Mouse (Mus musculus) thymus, adult 2 months (tissue): ENCODE measurements around the gene Sars. TPM values are rescaled to one million over a fixed set of nuclear protein-coding genes. Genes with fewer than 3 reads are reported as not detected.

Experiments
- DNase-seq: peaks from one replicate; pipeline ENCODE4 v3.0.0; 2021
- H3K27ac ChIP-seq: fragments of 200-500 bp; 2 replicates; pipeline ENCODE4 v1.5.1; 2012; ENCODE audit warnings: low read length, control low read depth; ENCODE audit not compliant: control insufficient read depth, insufficient read depth
- H3K27me3 ChIP-seq: fragments of 200-500 bp; 2 replicates; pipeline ENCODE4 v1.6.1; 2012; ENCODE audit warnings: mild to moderate bottlenecking, low read length, moderate library complexity, mixed read lengths; ENCODE audit not compliant: control insufficient read depth, insufficient read depth
- H3K36me3 ChIP-seq: fragments of 200-500 bp; 2 replicates; pipeline ENCODE4 v1.6.1; 2012; ENCODE audit warnings: mild to moderate bottlenecking, low read length, moderate library complexity; ENCODE audit not compliant: control insufficient read depth, insufficient read depth
- H3K4me1 ChIP-seq: fragments of 200-500 bp; replicated peaks from 2 replicates; pipeline ENCODE4 v1.6.1; 2012; ENCODE audit warnings: low read length; ENCODE audit not compliant: control insufficient read depth, insufficient read depth
- H3K4me3 ChIP-seq: fragments of 200-500 bp; 2 replicates; pipeline ENCODE4 v1.5.1; 2012; ENCODE audit warnings: mild to moderate bottlenecking, low read length, control low read depth, moderate library complexity; ENCODE audit not compliant: control insufficient read depth, insufficient read depth
- CTCF ChIP-seq: fragments of 200-500 bp; IDR thresholded peaks from 2 replicates; pipeline ENCODE4 v1.5.1; 2012; ENCODE audit warnings: mild to moderate bottlenecking, control low read depth, low read length, moderate library complexity, borderline replicate concordance; ENCODE audit not compliant: control insufficient read depth, poor library complexity, insufficient read depth; ENCODE audit errors: extremely low read depth
- POLR2A ChIP-seq: fragments of 200-500 bp; IDR thresholded peaks from 2 replicates; pipeline ENCODE4 v1.6.1; 2012; ENCODE audit warnings: mild to moderate bottlenecking, low read length, control low read depth, moderate library complexity; ENCODE audit not compliant: control insufficient read depth, poor library complexity, insufficient read depth; ENCODE audit errors: extremely low read depth
- WGBS: fragments of 180-500 bp; shearing (Covaris S2); methylation state at CpG from one replicate; pipeline ENCODE4 v1.1.7; 2018; 5-methylcytosine and 5-hydroxymethylcytosine counted together
- polyA plus RNA-seq: library from polyadenylated mRNA; depleted of rRNA; stranded (reverse); fragments of >200 nt; gene quantifications from 2 replicates; pipeline ENCODE4 v1.2.3, GENCODE M21; 2012

Gene Sars
- polyA plus RNA-seq, 1 experiment, result 45.7 TPM

GRCm38 (mm10) chr3:108414857-108415830 is 29.9 kb downstream of the Sars start, which contains the start of gene Celsr2:
Gene Celsr2, minus strand, starts transcription at chr3:108415552.
- Histone ChIP-seq H3K36me3 (no peaks in the 10 kb centered on the region), H3K27me3 (no peaks in the 10 kb centered on the region), H3K4me3 (peak within 1 kb of the TSS; percentile 58), H3K27ac (no peak within 1 kb of the TSS), H3K4me1 (peaks cover 6% of the 10 kb centered on the region)
- 11% methylated on average over 67 of the region's 67 CpGs for WGBS
- peak; percentile 44 for DNase-seq
- TF ChIP-seq CTCF, result no peak
- no peak for TF ChIP-seq POLR2A

- no peaks in the 10 kb centered on the region for H3K27me3 ChIP-seq
- H3K36me3 ChIP-seq, result no peaks in the 10 kb centered on the region
- 98% methylated on average over 35 of the region's 35 CpGs for WGBS
- H3K27ac ChIP-seq, result no peak overlapping the region
- no peak overlapping the region for H3K4me3 ChIP-seq
- no peak for TF ChIP-seq CTCF
- no peak for TF ChIP-seq POLR2A
- DNase-seq, result no peak
- H3K4me1 ChIP-seq, result peaks cover 6% of the 10 kb centered on the region
These were observed 31.2 kb downstream of the Sars start for GRCm38 (mm10) chr3:108413634-108414360.

DNA sequence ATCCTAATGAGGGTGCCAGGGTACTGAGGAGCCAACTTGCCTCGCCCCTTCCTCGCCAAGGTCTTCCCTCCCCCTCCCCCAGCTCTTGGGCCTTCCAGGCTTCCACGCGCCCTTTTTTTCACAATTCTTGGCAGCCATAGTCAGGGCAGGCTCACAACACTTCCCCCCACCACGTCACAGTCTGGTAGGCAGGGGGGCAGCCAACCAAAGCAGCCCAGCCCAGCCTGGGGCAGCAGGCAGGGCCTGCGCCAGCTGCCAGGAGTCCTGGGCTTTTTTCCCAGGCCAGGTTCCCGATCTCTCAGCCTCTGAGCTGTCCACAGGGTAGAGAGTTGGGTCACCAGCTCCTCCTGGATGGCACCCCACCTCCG is 33.3 kb downstream of the Sars start:
- Histone ChIP-seq H3K36me3 (no peaks in the 10 kb centered on the region), H3K27me3 (no peaks in the 10 kb centered on the region), H3K4me1 (peaks cover 6% of the 10 kb centered on the region), H3K27ac (no peak overlapping the region), H3K4me3 (no peak overlapping the region)
- no peak for DNase-seq
- WGBS, result 87% methylated on average over 8 of the region's 8 CpGs
- no peak for TF ChIP-seq POLR2A
- no peak for TF ChIP-seq CTCF

- Histone ChIP-seq H3K4me1 (peaks cover 6% of the 10 kb centered on the region), H3K27me3 (no peaks in the 10 kb centered on the region), H3K27ac (no peak overlapping the region), H3K4me3 (no peak overlapping the region), H3K36me3 (no peaks in the 10 kb centered on the region)
- TF ChIP-seq POLR2A, result no peak
- no peak for TF ChIP-seq CTCF
- DNase-seq, result no peak
- 91% methylated on average over 5 of the region's 5 CpGs for WGBS
These were observed 33.8 kb downstream of the Sars start for GRCm38 (mm10) chr3:108411026-108411753.

DNA sequence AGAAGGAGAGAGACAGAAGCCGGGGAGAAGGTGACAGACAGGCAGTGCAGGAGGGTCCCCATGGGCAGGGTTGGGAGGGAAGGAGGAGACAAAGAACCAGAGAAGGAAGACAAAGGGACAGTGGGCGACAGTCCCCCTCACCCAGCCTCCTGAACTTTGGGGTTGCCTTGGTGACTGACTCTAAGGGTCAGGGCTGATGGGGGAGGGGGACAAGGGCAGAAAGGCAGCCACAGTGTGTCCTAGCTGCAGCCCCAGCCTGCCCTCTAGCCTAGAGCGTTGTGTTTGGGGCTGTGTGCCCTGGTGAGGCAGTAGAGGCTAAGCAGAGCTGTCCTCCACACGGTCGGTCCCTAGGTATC is 34.7 kb downstream of the Sars start:
- no peaks in the 10 kb centered on the region for H3K36me3 ChIP-seq
- no peak overlapping the region for H3K27ac ChIP-seq
- peaks cover 6% of the 10 kb centered on the region for H3K4me1 ChIP-seq
- no peak for DNase-seq
- H3K27me3 ChIP-seq, result no peaks in the 10 kb centered on the region
- no peak overlapping the region for H3K4me3 ChIP-seq
- no peak for TF ChIP-seq POLR2A
- TF ChIP-seq CTCF, result no peak
- 82% methylated on average over 5 of the region's 5 CpGs for WGBS

DNA sequence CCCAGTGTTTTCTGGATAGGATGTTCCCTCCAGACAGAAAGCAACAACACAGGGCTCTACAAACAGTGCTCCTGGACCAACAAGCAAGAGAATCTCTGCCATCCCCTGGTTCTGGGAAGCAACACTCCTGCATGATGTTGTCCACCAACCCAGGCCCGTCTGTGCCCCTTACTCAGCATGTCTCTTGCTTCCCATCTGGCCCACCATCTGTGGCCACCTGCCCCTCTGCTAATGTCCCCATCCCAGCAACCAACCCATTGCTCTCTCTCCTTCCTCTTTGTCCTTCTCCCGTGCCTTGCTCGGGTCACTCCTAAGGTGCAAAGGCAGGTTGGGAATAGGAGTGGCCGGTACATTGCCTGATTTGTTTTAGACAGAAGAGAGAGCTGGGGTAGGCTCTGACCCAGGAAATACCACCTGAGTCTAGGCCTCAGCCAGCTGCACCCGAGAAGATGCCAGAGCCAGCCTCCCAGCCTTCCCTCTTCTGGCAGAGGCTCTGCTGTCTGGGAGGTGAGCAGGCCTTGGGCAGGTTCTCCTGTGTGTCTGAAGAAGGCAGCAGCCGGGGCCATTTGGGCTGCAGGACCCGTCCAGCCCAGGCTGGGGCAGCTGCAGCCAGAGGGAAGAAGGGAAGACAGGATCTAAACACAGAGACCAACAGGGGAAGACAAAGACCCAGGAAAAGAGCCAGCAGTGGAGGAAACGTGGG is 35.2 kb downstream of the Sars start:
- no peak for TF ChIP-seq POLR2A
- no peak for TF ChIP-seq CTCF
- DNase-seq, result no peak
- H3K4me3 ChIP-seq, result no peak overlapping the region

More for the DNA sequence above, 35.2 kb downstream of the Sars start:
- Histone ChIP-seq H3K27ac (no peak overlapping the region), H3K27me3 (no peaks in the 10 kb centered on the region), H3K4me1 (peaks cover under 1% of the 10 kb centered on the region), H3K36me3 (no peaks in the 10 kb centered on the region)
- 85% methylated on average over 8 of the region's 8 CpGs for WGBS
